Mouse (Mus musculus): ENCODE data around the gene Lpar3. TPM values are rescaled to one million over a fixed set of nuclear protein-coding genes. Genes with fewer than 3 reads are reported as not detected.

Lpar3 gene
- total RNA-seq, 2 experiments from 2014 or later = 0.50 to 0.70 TPM

GRCm38 (mm10) chr3:146253736-146254320 is 33.1 kb downstream of the Lpar3 start:
- intact Hi-C loops (cut with DNase I) = no loop called here
- DNase-seq = no peak

GRCm38 (mm10) chr3:146255123-146255522 is 34.4 kb downstream of the Lpar3 start:
- intact Hi-C loops (cut with DNase I) = no loop called here
- no peak for DNase-seq

GRCm38 (mm10) chr3:146257483-146258122 is 36.8 kb downstream of the Lpar3 start:
- DNase-seq = no peak
- intact Hi-C loops (cut with DNase I) = no loop called here

- no peak for DNase-seq
- intact Hi-C loops (cut with DNase I) = no loop called here
Observed at GRCm38 (mm10) chr3:146260203-146260602, 39.4 kb downstream of the Lpar3 start.

- intact Hi-C loops (cut with DNase I) = no loop called here
Observed at GRCm38 (mm10) chr3:146260845-146261244, 40.1 kb downstream of the Lpar3 start.

GRCm38 (mm10) chr3:146262536-146262935 is 41.8 kb downstream of the Lpar3 start:
- intact Hi-C loops (cut with DNase I) = no loop called here
- DNase-seq = no peak

More at GRCm38 (mm10) chr3:146260845-146261244, 40.1 kb downstream of the Lpar3 start:
- DNase-seq = no peak

- no peak for DNase-seq
- intact Hi-C loops (cut with DNase I) = no loop called here
Observed at GRCm38 (mm10) chr3:146264146-146264545, 43.4 kb downstream of the Lpar3 start.

GRCm38 (mm10) chr3:146265545-146266130 is 44.9 kb downstream of the Lpar3 start:
- DNase-seq = no peak
- intact Hi-C loops (cut with DNase I) = no loop called here

GRCm38 (mm10) chr3:146268024-146268801 is 47.5 kb downstream of the Lpar3 start:
- no peak for DNase-seq

GRCm38 (mm10) chr3:146274503-146274902 is 53.7 kb downstream of the Lpar3 start:
- intact Hi-C loops (cut with DNase I) = no loop called here
- no peak for DNase-seq

More at GRCm38 (mm10) chr3:146268024-146268801, 47.5 kb downstream of the Lpar3 start:
- intact Hi-C loops (cut with DNase I) = no loop called here

GRCm38 (mm10) chr3:146275360-146276025 is 54.7 kb downstream of the Lpar3 start:
- no peak for DNase-seq
- intact Hi-C loops (cut with DNase I) = no loop called here

- no peak for DNase-seq
- intact Hi-C loops (cut with DNase I) = no loop called here
Observed at GRCm38 (mm10) chr3:146276026-146276409, 55.3 kb downstream of the Lpar3 start.

GRCm38 (mm10) chr3:146276991-146277390 is 56.2 kb downstream of the Lpar3 start:
- intact Hi-C loops (cut with DNase I) = no loop called here
- DNase-seq = no peak

GRCm38 (mm10) chr3:146277456-146277855 is 56.7 kb downstream of the Lpar3 start:
- no peak for DNase-seq
- intact Hi-C loops (cut with DNase I) = no loop called here

- no peak for DNase-seq
Observed at GRCm38 (mm10) chr3:146278195-146279140, 57.7 kb downstream of the Lpar3 start.

GRCm38 (mm10) chr3:146283732-146284361 is 63.1 kb downstream of the Lpar3 start:
- intact Hi-C loops (cut with DNase I) = no loop called here
- DNase-seq = no peak

More at GRCm38 (mm10) chr3:146278195-146279140, 57.7 kb downstream of the Lpar3 start:
- intact Hi-C loops (cut with DNase I) = no loop called here

GRCm38 (mm10) chr3:146286118-146286517 is 65.4 kb downstream of the Lpar3 start:
- intact Hi-C loops (cut with DNase I) = no loop called here
- no peak for DNase-seq

GRCm38 (mm10) chr3:146291928-146292327 is 71.2 kb downstream of the Lpar3 start:
- no peak for DNase-seq
- intact Hi-C loops (cut with DNase I) = no loop called here

- intact Hi-C loops (cut with DNase I) = no loop called here
Observed at GRCm38 (mm10) chr3:146292515-146292914, 71.8 kb downstream of the Lpar3 start.

More at GRCm38 (mm10) chr3:146292515-146292914, 71.8 kb downstream of the Lpar3 start:
- no peak for DNase-seq
